Mouse (Mus musculus) limb, embryonic 11.5 days (tissue): ENCODE data around the gene Srm. TPM values are rescaled to one million over a fixed set of nuclear protein-coding genes. Genes with fewer than 3 reads are reported as not detected.

Source experiments
- ATAC-seq: fragments of 200-750 bp; cut with Nextera tagmentation; 2 replicates; pipeline ENCODE4 v1.8.0; 2017; ENCODE audit warnings: low read depth; ENCODE audit not compliant: insufficient number of reproducible peaks, low FRiP score, low TSS enrichment
- DNase-seq: peaks from one replicate; pipeline ENCODE4 v3.0.0-alpha.2; 2015; ENCODE audit warnings: low spot score
- H3K27ac ChIP-seq: fragments of 300-500 bp; sonication (generic); replicated peaks from 2 replicates; pipeline ENCODE4 v1.5.1; 2014; ENCODE audit warnings: low read depth, mild to moderate bottlenecking, low read length
- H3K27me3 ChIP-seq: fragments of 300-500 bp; sonication (generic); 2 replicates; pipeline ENCODE4 v1.6.1; 2014; ENCODE audit warnings: mild to moderate bottlenecking, low read length, mixed read lengths; ENCODE audit not compliant: control insufficient read depth, insufficient read depth
- H3K36me3 ChIP-seq: fragments of 300-500 bp; sonication (generic); 2 replicates; pipeline ENCODE4 v1.6.1; 2014; ENCODE audit warnings: mild to moderate bottlenecking, low read length, moderate library complexity, mixed read lengths; ENCODE audit not compliant: control insufficient read depth, insufficient read depth
- H3K4me1 ChIP-seq: fragments of 300-500 bp; sonication (generic); 2 replicates; pipeline ENCODE4 v1.6.1; 2014; ENCODE audit warnings: low read length, mixed read lengths; ENCODE audit not compliant: control insufficient read depth, insufficient read depth
- H3K4me2 ChIP-seq: fragments of 300-500 bp; sonication (generic); 2 replicates; pipeline ENCODE4 v1.6.1; 2014; ENCODE audit warnings: low read depth, mild to moderate bottlenecking, moderate library complexity; ENCODE audit not compliant: severe bottlenecking
- H3K4me3 ChIP-seq: fragments of 300-500 bp; sonication (generic); 2 replicates; pipeline ENCODE4 v1.5.1; 2014; ENCODE audit warnings: low read depth, low read length
- H3K9ac ChIP-seq: fragments of 300-500 bp; sonication (generic); 2 replicates; pipeline ENCODE4 v1.6.1; 2014; ENCODE audit warnings: mild to moderate bottlenecking, low read length
- H3K9me3 ChIP-seq: fragments of 300-500 bp; sonication (generic); 2 replicates; pipeline ENCODE4 v1.6.1; 2016; ENCODE audit warnings: low read length; ENCODE audit not compliant: control insufficient read depth
- WGBS: fragments of 180-500 bp; shearing (Covaris S2); extraction: QIAGEN DNeasy Blood & Tissue Kit; methylation state at CpG from one replicate; pipeline ENCODE4 v1.1.7; 2014; 5-methylcytosine and 5-hydroxymethylcytosine counted together
- polyA plus RNA-seq: library from polyadenylated mRNA; unstranded; fragments of >200 nt; fragmentation: Nextera tagmentation; extraction: Ambion mirVana; gene quantifications from 2 replicates; pipeline ENCODE4 v1.2.1, GENCODE M21; 2014

Srm gene
- polyA plus RNA-seq, 1 experiment from 2014 or later, result 212 TPM

DNA sequence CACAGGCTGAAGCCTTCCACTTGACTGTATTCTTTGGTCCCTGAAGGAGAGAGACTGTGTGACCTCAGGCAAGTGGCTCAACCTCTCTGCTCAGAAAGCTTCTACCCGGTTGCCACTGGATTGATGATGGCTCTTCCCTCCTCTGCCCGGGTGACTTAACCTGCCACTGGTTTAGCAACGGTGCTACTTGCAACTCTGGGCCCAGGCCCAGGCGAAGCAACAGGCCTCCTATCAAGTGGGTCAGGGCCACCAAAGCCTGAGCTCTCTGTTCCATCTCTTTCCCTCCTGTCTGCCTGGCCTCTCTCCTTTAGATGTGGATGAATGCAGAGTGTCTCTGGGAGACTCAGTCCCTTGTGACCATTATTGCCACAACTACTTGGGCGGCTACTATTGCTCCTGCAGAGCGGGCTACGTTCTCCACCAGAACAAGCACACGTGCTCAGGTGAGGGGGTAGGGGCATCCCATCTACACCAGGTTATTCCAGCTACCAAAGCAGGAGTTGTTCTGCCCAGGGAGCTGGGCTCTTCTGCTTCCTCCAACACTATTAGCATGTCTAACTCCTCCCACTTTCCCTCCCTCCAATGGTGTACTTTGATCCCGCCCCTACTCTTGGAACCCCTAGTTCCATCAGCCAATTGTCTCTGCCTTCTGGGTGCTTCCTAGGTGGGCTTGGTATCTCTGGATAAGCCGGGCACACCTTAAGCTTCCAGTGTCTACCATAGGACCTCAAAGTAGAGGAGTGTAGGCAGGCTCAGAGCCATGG lies 12.3 kb downstream of the Srm start:
- WGBS, result 69% methylated on average over 10 of the region's 10 CpGs

DNA sequence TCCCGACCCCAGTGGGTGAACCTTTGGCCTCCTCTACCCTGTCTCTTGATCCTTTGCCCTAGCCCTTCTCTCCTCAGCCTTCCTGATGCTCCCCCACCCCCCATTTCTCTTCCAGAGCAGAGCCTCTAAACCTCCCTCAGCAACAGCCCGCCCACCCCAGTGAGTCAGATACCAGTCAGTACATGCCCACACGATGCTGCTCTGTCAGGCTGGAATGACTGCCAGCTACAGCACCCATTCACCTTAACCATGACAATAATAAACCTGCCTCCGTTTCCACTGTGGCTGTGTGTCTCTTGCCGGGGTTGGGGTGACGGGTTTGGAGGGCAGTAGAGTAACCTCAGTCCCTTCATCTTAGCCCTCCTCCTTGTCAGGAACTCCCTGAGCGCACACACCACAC lies 12.8 kb downstream of the Srm start:
- WGBS, result 72% methylated on average over 7 of the region's 7 CpGs
- DNase-seq (no peak), ATAC-seq (no peak)

More for the DNA sequence above, 12.3 kb downstream of the Srm start:
- Histone ChIP-seq H3K9me3 (no peaks in the 10 kb centered on the region), H3K4me2 (no peak overlapping the region), H3K27me3 (no peaks in the 10 kb centered on the region), H3K27ac (no peak overlapping the region), H3K9ac (no peak overlapping the region), H3K36me3 (peaks cover 3% of the 10 kb centered on the region; the same call in 1 of the 2 replicates), H3K4me1 (no peaks in the 10 kb centered on the region), H3K4me3 (no peak overlapping the region)
- no peak for DNase-seq
- ATAC-seq, result no peak

DNA sequence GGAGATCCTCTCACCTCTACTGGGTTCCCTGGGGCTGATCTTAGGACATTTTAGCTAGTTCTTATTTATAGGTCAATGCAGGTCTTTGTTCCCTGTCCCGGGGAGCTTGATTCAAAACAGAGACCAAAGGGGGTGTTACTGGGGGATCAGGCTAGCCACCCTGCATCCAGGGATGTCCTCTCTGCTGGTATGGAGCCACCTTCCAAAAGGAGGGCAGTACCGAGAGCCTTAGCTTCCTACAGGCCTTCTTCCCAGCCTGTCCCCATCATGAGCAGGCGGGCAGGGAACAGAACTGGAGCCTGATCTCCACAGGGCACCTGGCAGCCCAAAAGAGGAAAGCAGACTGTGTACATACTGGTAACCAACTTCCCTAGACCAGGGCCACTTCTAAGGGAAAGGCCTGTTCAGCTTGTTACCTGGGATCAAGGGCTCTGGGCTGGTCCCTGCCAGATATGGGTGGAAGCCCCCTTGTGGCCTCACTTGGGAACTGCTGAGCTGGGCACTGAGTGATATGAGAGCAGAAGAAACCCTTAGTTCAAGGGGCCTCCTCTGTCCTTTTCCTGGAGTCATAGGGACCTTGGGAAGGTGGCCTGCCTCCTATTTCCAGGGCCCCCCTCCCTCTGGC lies 13.3 kb downstream of the Srm start:
- H3K27ac ChIP-seq, result no peak overlapping the region
- no peaks in the 10 kb centered on the region for H3K27me3 ChIP-seq
- 94% methylated on average over 3 of the region's 3 CpGs for WGBS
- H3K4me1 ChIP-seq, result no peaks in the 10 kb centered on the region
- ATAC-seq, result no peak
- no peak overlapping the region for H3K4me2 ChIP-seq
- no peak overlapping the region for H3K4me3 ChIP-seq
- H3K36me3 ChIP-seq, result no peaks in the 10 kb centered on the region
- peak; percentile 80 for DNase-seq
- H3K9me3 ChIP-seq, result no peaks in the 10 kb centered on the region
- no peak overlapping the region for H3K9ac ChIP-seq

More for the DNA sequence above, 12.8 kb downstream of the Srm start:
- no peak overlapping the region for H3K27ac ChIP-seq
- H3K4me1 ChIP-seq, result no peaks in the 10 kb centered on the region
- H3K27me3 ChIP-seq, result no peaks in the 10 kb centered on the region
- no peaks in the 10 kb centered on the region for H3K36me3 ChIP-seq
- no peaks in the 10 kb centered on the region for H3K9me3 ChIP-seq
- no peak overlapping the region for H3K4me3 ChIP-seq
- no peak overlapping the region for H3K9ac ChIP-seq
- no peak overlapping the region for H3K4me2 ChIP-seq

DNA sequence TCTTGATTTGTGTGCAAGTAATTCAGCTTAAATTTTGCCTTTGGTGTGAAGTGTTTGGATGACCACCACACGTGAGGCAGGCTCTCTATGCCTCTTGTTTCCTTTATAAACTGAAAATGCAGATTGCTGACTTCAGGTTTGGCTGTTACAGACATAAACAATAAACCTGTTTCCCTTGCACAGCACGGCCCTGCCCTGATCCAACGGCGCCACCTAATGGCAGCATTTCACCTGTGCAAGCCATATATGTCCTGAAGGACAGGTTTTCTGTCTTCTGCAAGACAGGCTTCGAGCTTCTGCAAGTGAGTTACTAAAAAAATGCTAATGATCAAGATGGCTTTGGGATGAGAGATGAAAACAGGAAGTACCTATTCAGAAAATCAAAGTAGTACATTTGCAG lies 16.5 kb downstream of the Srm start:
- H3K36me3 ChIP-seq, result no peaks in the 10 kb centered on the region; the same call in 1 of the 2 replicates
- H3K27me3 ChIP-seq, result no peaks in the 10 kb centered on the region
- H3K4me1 ChIP-seq, result no peaks in the 10 kb centered on the region
- 32% methylated on average over 5 of the region's 5 CpGs for WGBS
- no peak overlapping the region for H3K27ac ChIP-seq
- no peaks in the 10 kb centered on the region for H3K9me3 ChIP-seq
- ATAC-seq, result no peak
- H3K4me2 ChIP-seq, result no peak overlapping the region
- peak; percentile 75 for DNase-seq
- no peak overlapping the region for H3K9ac ChIP-seq
- H3K4me3 ChIP-seq, result no peak overlapping the region

DNA sequence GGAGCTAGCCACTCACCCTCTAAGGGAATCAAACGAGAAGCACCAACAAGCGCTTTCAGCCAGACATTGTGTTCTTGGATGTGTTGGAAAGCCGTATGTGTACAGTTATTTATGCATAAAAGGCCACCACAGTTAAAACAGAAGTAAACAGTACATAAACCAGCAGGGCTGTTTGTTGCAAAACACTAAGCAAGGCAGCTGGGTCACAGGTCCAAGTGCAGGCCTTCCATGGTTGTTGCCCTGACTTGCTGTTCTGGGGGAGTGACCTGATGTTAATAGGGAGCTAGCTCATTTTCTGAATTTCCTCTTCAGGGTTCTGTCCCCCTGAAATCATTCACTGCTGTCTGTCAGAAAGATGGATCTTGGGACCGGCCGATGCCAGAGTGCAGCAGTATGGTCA lies 18.5 kb downstream of the Srm start:
- Histone ChIP-seq H3K4me1 (no peaks in the 10 kb centered on the region), H3K9ac (no peak overlapping the region), H3K27ac (no peak overlapping the region), H3K4me3 (no peak overlapping the region), H3K9me3 (no peaks in the 10 kb centered on the region), H3K27me3 (no peaks in the 10 kb centered on the region), H3K4me2 (no peak overlapping the region), H3K36me3 (peaks cover 5% of the 10 kb centered on the region)
- no peak for DNase-seq
- 81% methylated on average over 5 of the region's 5 CpGs for WGBS
- no peak for ATAC-seq

DNA sequence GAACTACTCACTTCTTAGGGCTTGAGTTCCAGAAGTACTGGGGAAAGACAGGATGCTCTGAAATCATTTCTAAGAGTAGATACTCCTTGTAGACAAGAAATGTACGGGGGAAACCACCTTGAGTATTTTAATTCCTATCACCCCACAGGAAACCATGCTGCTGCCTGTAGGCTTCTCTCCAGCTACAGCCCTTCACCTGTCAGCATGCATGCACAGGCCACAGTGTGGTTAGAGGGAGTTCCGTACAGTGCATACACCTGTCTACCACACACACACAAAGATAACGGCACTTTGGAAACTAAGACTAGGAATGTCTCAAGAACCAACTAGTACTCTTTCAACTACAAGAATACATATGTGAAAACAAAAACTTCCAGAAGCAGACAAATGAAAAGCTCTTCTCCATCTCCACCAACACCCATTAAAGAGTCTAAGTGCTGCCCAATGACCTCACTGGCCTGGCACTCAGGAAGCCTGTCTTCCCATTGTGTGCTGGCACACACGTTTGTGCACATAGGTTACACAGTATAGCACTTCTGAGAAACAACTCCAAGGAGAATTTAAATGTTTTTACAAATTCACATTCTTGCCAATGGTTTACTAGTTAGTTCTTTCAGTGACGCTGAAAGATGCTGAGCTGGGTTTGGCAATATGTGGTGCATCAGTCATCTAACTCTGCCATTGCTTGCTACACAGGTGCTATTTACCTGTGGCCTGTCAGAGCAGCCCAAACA lies 19.5 kb downstream of the Srm start:
- Histone ChIP-seq H3K9ac (no peak overlapping the region), H3K4me3 (no peak overlapping the region), H3K4me2 (no peak overlapping the region), H3K27me3 (no peaks in the 10 kb centered on the region), H3K9me3 (no peaks in the 10 kb centered on the region), H3K27ac (no peak overlapping the region), H3K4me1 (no peaks in the 10 kb centered on the region), H3K36me3 (peaks cover 5% of the 10 kb centered on the region)
- no peak for ATAC-seq
- DNase-seq, result no peak
- WGBS, result 81% methylated on average over 5 of the region's 5 CpGs

DNA sequence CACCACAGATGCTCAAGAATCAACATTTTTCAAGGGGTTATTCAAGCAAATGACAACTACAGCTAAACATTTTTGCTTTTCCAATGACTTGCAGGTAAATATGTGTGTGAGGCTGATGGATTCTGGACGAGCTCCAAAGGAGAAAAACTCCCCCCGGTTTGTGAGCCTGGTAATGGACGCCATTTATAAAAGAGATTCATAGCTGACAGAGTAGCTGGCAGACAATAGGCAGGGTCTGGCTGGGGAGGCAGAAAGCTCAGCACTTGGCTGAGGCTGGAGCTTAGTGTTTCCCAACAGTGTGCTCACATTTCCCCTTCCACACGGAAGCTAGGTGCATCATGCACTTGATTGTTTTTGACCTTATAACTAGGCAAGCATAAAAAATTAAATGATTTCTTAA lies 21.3 kb downstream of the Srm start:
- no peaks in the 10 kb centered on the region for H3K27me3 ChIP-seq
- 76% methylated on average over 4 of the region's 4 CpGs for WGBS
- H3K9me3 ChIP-seq, result no peaks in the 10 kb centered on the region
- no peak overlapping the region for H3K9ac ChIP-seq
- H3K36me3 ChIP-seq, result peaks cover 9% of the 10 kb centered on the region
- no peak overlapping the region for H3K4me2 ChIP-seq
- H3K4me3 ChIP-seq, result no peak overlapping the region
- DNase-seq (no peak), ATAC-seq (no peak)
- H3K4me1 ChIP-seq, result no peaks in the 10 kb centered on the region
- no peak overlapping the region for H3K27ac ChIP-seq

DNA sequence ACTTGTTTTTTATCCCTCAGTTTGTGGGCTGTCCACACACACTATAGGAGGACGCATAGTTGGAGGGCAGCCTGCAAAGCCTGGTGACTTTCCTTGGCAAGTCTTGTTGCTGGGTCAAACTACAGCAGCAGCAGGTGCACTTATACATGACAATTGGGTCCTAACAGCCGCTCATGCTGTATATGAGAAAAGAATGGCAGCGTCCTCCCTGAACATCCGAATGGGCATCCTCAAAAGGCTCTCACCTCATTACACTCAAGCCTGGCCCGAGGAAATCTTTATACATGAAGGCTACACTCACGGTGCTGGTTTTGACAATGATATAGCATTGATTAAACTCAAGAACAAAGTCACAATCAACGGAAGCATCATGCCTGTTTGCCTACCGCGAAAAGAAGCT lies 22.4 kb downstream of the Srm start:
- Histone ChIP-seq H3K9ac (no peak overlapping the region), H3K9me3 (no peaks in the 10 kb centered on the region), H3K27ac (no peak overlapping the region), H3K4me2 (no peak overlapping the region), H3K4me1 (no peaks in the 10 kb centered on the region), H3K27me3 (no peaks in the 10 kb centered on the region), H3K36me3 (peaks cover 16% of the 10 kb centered on the region), H3K4me3 (no peak overlapping the region)
- WGBS, result 84% methylated on average over 9 of the region's 9 CpGs
- ATAC-seq (no peak), DNase-seq (no peak)
